Mouse (Mus musculus) myocyte (in vitro differentiated cells): ENCODE data around the gene Emsy. TPM values are rescaled to one million over a fixed set of nuclear protein-coding genes. Genes with fewer than 3 reads are reported as not detected.

Source experiments
- H3K27me3 ChIP-seq: one replicate; pipeline ENCODE4 v1.6.1; 2011; ENCODE audit not compliant: control insufficient read depth, insufficient read depth, insufficient read length
- H3K36me3 ChIP-seq: one replicate; pipeline ENCODE4 v1.6.1; 2011; ENCODE audit not compliant: control insufficient read depth, insufficient read depth
- H3K4me2 ChIP-seq: one replicate; pipeline ENCODE4 v1.6.1; 2011; ENCODE audit warnings: low read depth, control low read depth
- H3K4me3 ChIP-seq: one replicate; pipeline ENCODE4 v1.5.1; 2011; ENCODE audit warnings: mild to moderate bottlenecking, control low read depth, moderate library complexity
- H3K79me2 ChIP-seq: one replicate; pipeline ENCODE4 v1.6.1; 2011; ENCODE audit not compliant: control insufficient read depth, insufficient read depth
- H3ac ChIP-seq: one replicate; pipeline ENCODE4 v1.6.1; 2011; ENCODE audit not compliant: control insufficient read depth, insufficient read length
- CEBPB ChIP-seq: IDR thresholded peaks from 2 replicates; pipeline ENCODE4 v1.6.1; 2011; ENCODE audit warnings: mild to moderate bottlenecking, moderate library complexity; ENCODE audit not compliant: poor library complexity, insufficient read depth, severe bottlenecking
- E2F4 ChIP-seq: IDR thresholded peaks from one replicate; pipeline ENCODE4 v1.6.1; 2011; ENCODE audit warnings: mild to moderate bottlenecking, control low read depth, moderate library complexity; ENCODE audit not compliant: insufficient read depth
- MAX ChIP-seq: IDR thresholded peaks from one replicate; pipeline ENCODE4 v1.6.1; 2011; ENCODE audit warnings: low read depth, mild to moderate bottlenecking, control low read depth
- MYOD1 ChIP-seq, 3 experiments: IDR thresholded peaks; one replicate each; pipeline ENCODE4 v1.6.1; 2011; ENCODE audit warnings: control low read depth in 2 of 3, low read depth in 2 of 3, mild to moderate bottlenecking in 2 of 3, moderate library complexity in 1 of 3; ENCODE audit not compliant: insufficient read length in 2 of 3, control insufficient read depth in 1 of 3
- MYOG ChIP-seq, 3 experiments: IDR thresholded peaks; one replicate each; pipeline ENCODE4 v1.6.1; 2011; ENCODE audit warnings: control low read depth in 2 of 3, low read depth in 2 of 3, mild to moderate bottlenecking in 2 of 3; ENCODE audit not compliant: insufficient read length in 2 of 3, control insufficient read depth in 1 of 3, insufficient read depth in 1 of 3
- POLR2A ChIP-seq: IDR thresholded peaks from one replicate; pipeline ENCODE4 v1.6.1; 2011; ENCODE audit warnings: low read depth, mild to moderate bottlenecking, control low read depth, moderate library complexity; ENCODE audit not compliant: insufficient read length
- POLR2AphosphoS2 ChIP-seq: IDR thresholded peaks from one replicate; pipeline ENCODE4 v1.6.1; 2011; ENCODE audit warnings: low read depth, control low read depth; ENCODE audit not compliant: insufficient read length
- REST ChIP-seq: IDR thresholded peaks from one replicate; pipeline ENCODE4 v1.6.1; 2011; ENCODE audit warnings: mild to moderate bottlenecking, control low read depth, moderate library complexity; ENCODE audit not compliant: insufficient read depth, insufficient read length
- SRF ChIP-seq: IDR thresholded peaks from one replicate; pipeline ENCODE4 v1.6.1; 2011; ENCODE audit warnings: low read depth; ENCODE audit not compliant: control insufficient read depth, insufficient read length
- TCF12 ChIP-seq: IDR thresholded peaks from one replicate; pipeline ENCODE4 v1.6.1; 2011; ENCODE audit warnings: mild to moderate bottlenecking, control low read depth; ENCODE audit not compliant: poor library complexity, insufficient read depth, severe bottlenecking
- TCF3 ChIP-seq: IDR thresholded peaks from one replicate; pipeline ENCODE4 v1.6.1; 2011; ENCODE audit warnings: low read depth, control low read depth; ENCODE audit not compliant: insufficient read length
- USF1 ChIP-seq: IDR thresholded peaks from one replicate; pipeline ENCODE4 v1.6.1; 2011; ENCODE audit warnings: low read depth, mild to moderate bottlenecking, control low read depth, moderate library complexity
- polyA plus RNA-seq: library from polyadenylated mRNA; unstranded; fragments of >200 nt; fragmentation: generic; extraction: Trizol; gene quantifications from one replicate; pipeline ENCODE4 v1.2.1, GENCODE M21; 2012; ENCODE audit warnings: missing spikeins

Gene Emsy
- 9.1 TPM for polyA plus RNA-seq

DNA sequence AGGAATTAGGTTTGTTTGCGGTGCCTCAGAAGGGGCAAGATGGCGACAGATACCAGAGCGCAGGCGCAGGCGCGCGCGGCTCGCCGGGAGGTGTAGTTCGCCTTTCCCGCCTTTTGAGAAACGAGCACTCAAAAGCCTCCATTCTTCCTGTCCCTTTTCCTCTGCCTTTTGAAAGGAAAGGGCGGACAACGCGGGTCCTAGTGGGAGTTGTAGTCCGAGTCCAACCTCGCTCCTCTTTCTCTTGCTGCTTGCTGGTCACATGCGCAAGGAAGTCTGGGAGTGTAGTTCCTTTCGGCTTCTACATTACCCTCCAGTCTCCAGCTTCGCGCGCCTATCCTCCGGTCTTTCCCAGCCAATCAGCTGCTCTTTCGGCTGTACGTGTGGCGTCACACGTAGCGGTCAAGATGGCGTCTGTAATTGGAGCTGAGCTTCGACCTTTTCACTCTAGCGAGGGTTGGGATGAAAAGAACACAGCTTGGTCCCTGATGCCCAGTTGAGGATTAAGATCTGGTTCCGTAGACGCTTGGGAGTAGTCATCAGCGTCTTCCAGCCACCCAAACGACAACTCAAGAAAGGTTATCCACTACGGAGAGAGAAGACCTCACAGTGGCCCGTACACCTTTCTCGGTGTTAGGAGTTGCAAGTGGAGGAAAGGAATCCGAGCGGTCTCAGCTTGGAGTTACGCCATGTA, at the start of gene Emsy:
Gene Emsy (minus strand): TSS at position 253 of the 691 bp plus-strand sequence.
- peaks cover 43% of the 10 kb centered on the region for H3K79me2 ChIP-seq
- H3K36me3 ChIP-seq, result peaks cover 13% of the 10 kb centered on the region
- peak within 1 kb of the TSS; percentile 96 for H3K4me2 ChIP-seq
- H3ac ChIP-seq, result peak within 1 kb of the TSS; percentile 76
- peak within 1 kb of the TSS; percentile 78 for H3K4me3 ChIP-seq
- TF ChIP-seq POLR2A, result peak; percentile 60
- TF ChIP-seq USF1, result peak; percentile 80
- peak; percentile 51 for TF ChIP-seq POLR2AphosphoS2
- no peak for TF ChIP-seq TCF12
- peak; percentile 56 for TF ChIP-seq E2F4
- no peaks in the 10 kb centered on the region for H3K27me3 ChIP-seq

DNA sequence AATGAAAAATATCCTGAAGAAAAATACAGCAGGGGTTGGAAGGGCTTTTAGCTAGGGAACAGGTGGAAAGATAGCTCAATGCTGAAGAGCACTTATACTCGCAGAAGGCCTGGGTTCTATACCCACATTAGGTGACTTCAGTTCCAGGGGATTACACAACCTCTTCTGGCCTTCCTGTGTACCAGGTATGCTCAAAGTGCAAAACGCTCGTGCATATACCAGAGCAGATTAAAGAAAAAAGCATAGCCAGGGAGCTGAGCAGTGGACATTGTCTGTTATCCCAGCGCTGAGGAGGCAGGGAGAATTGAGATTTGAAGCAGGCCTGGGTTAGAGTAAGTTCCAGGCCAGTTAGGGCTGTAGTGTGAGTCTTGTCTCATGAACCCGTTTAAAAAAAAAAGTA, 47.7 kb upstream of the Emsy start:
- Histone ChIP-seq H3K27me3 (no peaks in the 10 kb centered on the region), H3K36me3 (no peaks in the 10 kb centered on the region), H3K4me3 (peak overlapping the region; percentile 67), H3ac (peak overlapping the region; percentile 76), H3K79me2 (peaks cover 59% of the 10 kb centered on the region), H3K4me2 (peak overlapping the region; percentile 86)
- TF ChIP-seq POLR2AphosphoS2 (no peak), MYOG (IDR thresholded peaks at IDR 0.05; ENCODE audit: control insufficient read depth in 1 of 3, insufficient read depth in 1 of 3, insufficient read length in 2 of 3, low read depth in 2 of 3) (no peak)

DNA sequence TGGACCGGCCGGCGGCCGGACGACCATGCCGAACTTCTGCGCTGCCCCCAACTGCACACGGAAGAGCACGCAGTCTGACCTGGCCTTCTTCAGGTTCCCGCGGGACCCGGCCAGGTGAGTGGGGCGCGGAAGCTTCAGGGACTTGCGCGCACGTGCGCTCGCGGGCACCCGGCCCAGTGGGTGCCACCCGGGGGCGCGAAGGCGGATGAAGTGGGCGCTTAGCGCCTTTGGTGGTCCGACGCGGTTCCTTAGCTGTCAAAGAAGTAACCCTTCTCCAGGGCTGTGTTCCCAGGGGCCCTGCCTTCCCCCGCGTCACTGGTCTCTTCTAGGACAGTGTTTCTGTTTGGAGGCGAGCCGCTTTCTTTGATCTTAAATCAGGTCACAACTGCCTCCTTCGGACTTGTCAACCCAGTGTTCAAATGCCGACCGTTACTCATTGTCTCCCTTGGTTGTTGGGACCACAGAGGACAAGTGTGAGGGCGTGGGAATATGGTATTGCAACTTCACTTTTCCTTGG, 46.8 kb upstream of the Emsy start:
- Histone ChIP-seq H3K4me2 (peak overlapping the region; percentile 86), H3ac (peak overlapping the region; percentile 76), H3K4me3 (peak overlapping the region; percentile 67), H3K36me3 (no peaks in the 10 kb centered on the region), H3K27me3 (no peaks in the 10 kb centered on the region), H3K79me2 (peaks cover 50% of the 10 kb centered on the region)
- TF ChIP-seq TCF12, result no peak
- TF ChIP-seq REST, result no peak
- no peak for TF ChIP-seq MYOD1 (IDR thresholded peaks at IDR 0.05; ENCODE audit: control insufficient read depth in 1 of 3, insufficient read length in 2 of 3, low read depth in 2 of 3)
- TF ChIP-seq E2F4, result no peak
- TF ChIP-seq MAX, result no peak
- no peak for TF ChIP-seq MYOG (IDR thresholded peaks at IDR 0.05; ENCODE audit: control insufficient read depth in 1 of 3, insufficient read depth in 1 of 3, insufficient read length in 2 of 3, low read depth in 2 of 3)
- no peak for TF ChIP-seq SRF
- TF ChIP-seq USF1, result no peak
- TF ChIP-seq POLR2AphosphoS2, result no peak
- TF ChIP-seq POLR2A, result no peak
- no peak for TF ChIP-seq TCF3
- no peak for TF ChIP-seq CEBPB

DNA sequence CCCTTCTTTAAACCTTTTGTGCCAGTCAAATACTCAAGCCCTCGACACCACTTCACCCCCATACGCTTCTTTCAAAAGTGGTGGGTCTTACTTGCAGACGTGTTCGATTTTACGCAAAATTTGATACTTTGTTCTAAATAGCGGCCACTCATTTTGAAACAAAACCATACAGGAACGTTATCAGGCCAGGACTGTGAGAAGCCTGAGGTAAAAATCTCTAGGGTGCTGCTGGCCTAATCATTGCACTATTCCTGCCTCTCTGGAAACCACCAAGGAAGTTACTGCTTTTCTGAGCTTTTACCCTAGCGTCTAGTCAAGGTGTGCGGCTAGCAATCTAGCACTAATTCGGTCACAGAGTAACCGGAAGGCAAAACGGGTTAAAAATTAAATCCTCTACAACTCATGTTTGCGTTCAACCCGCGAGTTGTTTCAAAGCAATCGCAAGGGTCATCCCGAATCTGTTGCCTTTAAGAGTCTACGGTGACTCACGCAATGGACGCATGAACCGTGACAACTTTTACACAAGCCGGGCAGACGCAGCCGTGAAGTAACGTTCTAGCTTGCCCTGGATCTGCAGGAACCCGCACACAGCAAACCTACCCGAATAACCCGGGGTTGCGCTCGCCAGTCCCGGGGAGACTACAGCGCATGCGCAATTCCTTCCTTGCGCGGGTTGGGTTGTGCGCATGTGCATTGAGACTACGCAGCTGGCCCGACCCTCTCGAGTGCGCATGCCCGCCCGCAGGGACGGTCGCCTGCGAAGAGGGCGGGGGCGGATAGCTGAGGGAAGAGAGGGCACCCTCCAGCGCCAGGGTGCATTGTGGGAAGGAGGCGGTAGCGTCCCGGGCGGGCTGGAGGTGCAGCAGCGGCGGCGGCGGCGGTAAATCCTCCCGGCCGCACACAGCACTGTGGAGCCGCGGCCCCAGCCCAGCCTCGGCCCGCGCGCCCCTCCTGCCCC, 46.0 kb upstream of the Emsy start, which contains the start of gene Thap12:
Gene Thap12 (plus strand): TSS at position 821 of the 958 bp plus-strand sequence.
- Histone ChIP-seq H3K27me3 (no peaks in the 10 kb centered on the region), H3K36me3 (no peaks in the 10 kb centered on the region), H3K4me2 (peak within 1 kb of the TSS; percentile 93), H3K79me2 (peaks cover 42% of the 10 kb centered on the region), H3ac (peak within 1 kb of the TSS; percentile 76), H3K4me3 (peak within 1 kb of the TSS; percentile 67)
- TF ChIP-seq E2F4, result no peak
- TF ChIP-seq MYOD1 (IDR thresholded peaks at IDR 0.05; ENCODE audit: control insufficient read depth in 1 of 3, insufficient read length in 2 of 3, low read depth in 2 of 3), result peak in 1 of 3 experiments; percentile 24
- peak in 1 of 3 experiments; percentile 19 for TF ChIP-seq MYOG (IDR thresholded peaks at IDR 0.05; ENCODE audit: control insufficient read depth in 1 of 3, insufficient read depth in 1 of 3, insufficient read length in 2 of 3, low read depth in 2 of 3)
- TF ChIP-seq POLR2A, result peak; percentile 77
- TF ChIP-seq POLR2AphosphoS2, result peak; percentile 94

DNA sequence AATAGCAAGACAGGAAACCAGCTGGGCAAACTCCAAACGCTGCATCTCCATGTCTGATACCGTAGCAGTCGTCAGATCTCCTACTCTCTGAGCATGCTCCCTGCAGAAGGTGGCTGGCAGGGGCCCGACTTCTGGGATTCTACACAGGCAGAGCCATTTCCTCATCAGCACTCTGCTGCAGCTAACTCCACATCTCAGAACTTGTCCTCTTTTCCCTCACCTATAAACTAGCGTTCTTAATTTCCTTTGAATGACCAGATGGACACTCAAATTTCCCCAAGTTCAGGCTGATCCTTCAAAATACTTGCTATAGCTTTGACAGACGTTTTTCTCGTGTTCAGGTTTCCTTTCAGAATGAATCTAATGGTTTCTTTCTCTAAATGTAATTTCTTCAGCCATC, 45.2 kb upstream of the Emsy start:
- no peaks in the 10 kb centered on the region for H3K36me3 ChIP-seq
- peak overlapping the region; percentile 93 for H3K4me2 ChIP-seq
- peaks cover 35% of the 10 kb centered on the region for H3K79me2 ChIP-seq
- H3ac ChIP-seq, result no peak overlapping the region
- H3K27me3 ChIP-seq, result no peaks in the 10 kb centered on the region
- TF ChIP-seq MYOG (IDR thresholded peaks at IDR 0.05; ENCODE audit: control insufficient read depth in 1 of 3, insufficient read depth in 1 of 3, insufficient read length in 2 of 3, low read depth in 2 of 3) (no peak), USF1 (no peak), POLR2A (no peak), MYOD1 (IDR thresholded peaks at IDR 0.05; ENCODE audit: control insufficient read depth in 1 of 3, insufficient read length in 2 of 3, low read depth in 2 of 3) (no peak), CEBPB (no peak), E2F4 (no peak), TCF12 (no peak), MAX (no peak), SRF (no peak), REST (no peak), POLR2AphosphoS2 (no peak), TCF3 (no peak)
- peak overlapping the region; percentile 67 for H3K4me3 ChIP-seq
